Mouse (Mus musculus) CH12.LX (cell line): ENCODE results near the gene Zfp383. TPM values are rescaled to one million over a fixed set of nuclear protein-coding genes. Genes with fewer than 3 reads are reported as not detected.
A peak's percentile ranks its signal among the peaks of the same experiment; 100 is the strongest.

ENCODE experiments used
- DNase-seq: peaks from one replicate; pipeline ENCODE4 v3.0.0-alpha.2; 2013; ENCODE audit errors: extremely low read depth
- H3K27ac ChIP-seq: 2 replicates; pipeline ENCODE4 v1.5.1; 2012; ENCODE audit warnings: low read depth, mild to moderate bottlenecking, control low read depth, moderate library complexity; ENCODE audit not compliant: insufficient read depth
- H3K27me3 ChIP-seq: replicated peaks from 2 replicates; pipeline ENCODE3; 2012; ENCODE audit warnings: inconsistent platforms
- H3K36me3 ChIP-seq, 2 experiments: replicated peaks in 1 of 2; 2 replicates each; pipeline versions ENCODE3 to v1.6.1; 2012; ENCODE audit warnings: inconsistent platforms in 1 of 2, low read length in 1 of 2, mild to moderate bottlenecking in 1 of 2, mixed read lengths in 1 of 2, moderate library complexity in 1 of 2; ENCODE audit not compliant: control insufficient read depth in 1 of 2, insufficient read depth in 1 of 2
- H3K4me1 ChIP-seq, 2 experiments: 2 replicates each; pipeline ENCODE4 v1.6.1; 2012; ENCODE audit warnings: inconsistent platforms in 1 of 2, moderate library complexity in 1 of 2; ENCODE audit not compliant: insufficient read depth in 2 of 2, control insufficient read depth in 1 of 2
- H3K4me2 ChIP-seq: 2 replicates; pipeline ENCODE4 v1.6.1; 2012; ENCODE audit warnings: low read depth, mild to moderate bottlenecking, control low read depth; ENCODE audit not compliant: poor library complexity, insufficient read depth, severe bottlenecking
- H3K4me3 ChIP-seq, 3 experiments: fragments of 150-350 bp in 1 of 3; sonication (generic) in 1 of 3; replicated peaks in 1 of 3; 2 replicates each; pipeline versions ENCODE3 to v1.5.1; 2011 to 2012; ENCODE audit warnings: low read depth in 2 of 3, low read length in 2 of 3, mild to moderate bottlenecking in 2 of 3, moderate library complexity in 2 of 3, control low read depth in 1 of 3, improper control_type of control experiment in 1 of 3, inconsistent platforms in 1 of 3, mixed read lengths in 1 of 3; ENCODE audit not compliant: poor library complexity in 1 of 3
- H3K79me2 ChIP-seq: replicated peaks from 2 replicates; pipeline ENCODE4 v1.6.1; 2012; ENCODE audit warnings: mild to moderate bottlenecking, moderate library complexity; ENCODE audit not compliant: control insufficient read depth, poor library complexity, insufficient read depth, severe bottlenecking; ENCODE audit errors: extremely low read depth
- H3K9ac ChIP-seq: 2 replicates; pipeline ENCODE4 v1.6.1; 2012; ENCODE audit warnings: low read depth, mild to moderate bottlenecking, control low read depth, moderate library complexity; ENCODE audit not compliant: insufficient read depth
- H3K9me3 ChIP-seq: replicated peaks from 2 replicates; pipeline ENCODE3; 2012; ENCODE audit warnings: low read length, inconsistent platforms, mixed read lengths
- E2F4 ChIP-seq: IDR thresholded peaks from 2 replicates; pipeline ENCODE4 v1.6.1; 2011; ENCODE audit warnings: low read depth, low read length, improper control_type of control experiment; ENCODE audit not compliant: insufficient replicate concordance
- EP300 ChIP-seq: IDR thresholded peaks from 2 replicates; pipeline ENCODE4 v1.6.1; 2011; ENCODE audit warnings: low read length, improper control_type of control experiment
- ETS1 ChIP-seq: conservative IDR thresholded peaks from 2 replicates; pipeline ENCODE4 v1.6.1; 2012; ENCODE audit warnings: low read depth, mild to moderate bottlenecking, inconsistent platforms, low read length, improper control_type of control experiment, moderate library complexity
- HCFC1 ChIP-seq: IDR thresholded peaks from 2 replicates; pipeline ENCODE4 v1.6.1; 2012; ENCODE audit warnings: low read depth, mild to moderate bottlenecking, inconsistent platforms, low read length, improper control_type of control experiment
- IRF4 ChIP-seq: IDR thresholded peaks from 2 replicates; pipeline ENCODE4 v1.6.1; 2014; ENCODE audit warnings: low read depth, mild to moderate bottlenecking, inconsistent platforms, low read length, improper control_type of control experiment
- JUN ChIP-seq: IDR thresholded peaks from 2 replicates; pipeline ENCODE4 v1.6.1; 2011; ENCODE audit warnings: low read depth, mild to moderate bottlenecking, low read length, improper control_type of control experiment, moderate library complexity; ENCODE audit not compliant: insufficient read depth
- JUND ChIP-seq: conservative IDR thresholded peaks from 2 replicates; pipeline ENCODE4 v1.6.1; 2011; ENCODE audit warnings: low read depth, low read length, improper control_type of control experiment
- MAFK ChIP-seq: IDR thresholded peaks from 2 replicates; pipeline ENCODE4 v1.6.1; 2011; ENCODE audit warnings: low read length, improper control_type of control experiment; ENCODE audit not compliant: insufficient replicate concordance
- MEF2A ChIP-seq: IDR thresholded peaks from 2 replicates; pipeline ENCODE4 v1.6.1; 2014; ENCODE audit warnings: low read depth, mild to moderate bottlenecking, inconsistent platforms, low read length, improper control_type of control experiment, borderline replicate concordance
- MYC ChIP-seq: IDR thresholded peaks from 2 replicates; pipeline ENCODE4 v1.6.1; 2011; ENCODE audit warnings: low read depth, mild to moderate bottlenecking, improper control_type of control experiment, low read length
- PAX5 ChIP-seq: IDR thresholded peaks from 2 replicates; pipeline ENCODE4 v1.6.1; 2012; ENCODE audit warnings: low read length, inconsistent platforms, mixed read lengths
- POLR2A ChIP-seq: IDR thresholded peaks from 2 replicates; pipeline ENCODE4 v1.6.1; 2011; ENCODE audit warnings: low read depth, mild to moderate bottlenecking, improper control_type of control experiment, low read length
- POLR2AphosphoS2 ChIP-seq: IDR thresholded peaks from 2 replicates; pipeline ENCODE4 v1.6.1; 2011; ENCODE audit warnings: low read depth, low read length, improper control_type of control experiment
- SIN3A ChIP-seq: IDR thresholded peaks from 2 replicates; pipeline ENCODE4 v1.6.1; 2012; ENCODE audit warnings: low read length, improper control_type of control experiment, inconsistent platforms
- SMC3 ChIP-seq: IDR thresholded peaks from 2 replicates; pipeline ENCODE4 v1.6.1; 2011; ENCODE audit warnings: low read depth, low read length, improper control_type of control experiment
- TCF12 ChIP-seq: IDR thresholded peaks from 2 replicates; pipeline ENCODE4 v1.6.1; 2014; ENCODE audit warnings: low read depth, mild to moderate bottlenecking, inconsistent platforms, low read length, improper control_type of control experiment
- ZNF384 ChIP-seq: IDR thresholded peaks from 2 replicates; pipeline ENCODE4 v1.6.1; 2012; ENCODE audit warnings: low read depth, low read length, improper control_type of control experiment, inconsistent platforms
- dilution Hi-C: fragments of 300-500 bp; cut with MboI; formaldehyde crosslinking; loops from 2 replicates; pipeline ENCODE4 v1.14.3; 2020; ENCODE audit warnings: low sequenced_read_pairs; ENCODE audit not compliant: extremely low pct_unique_long_range_greater_than_20kb, extremely low pct_ligation_motif_present
- in situ Hi-C: fragments of 300-500 bp; cut with MboI; formaldehyde crosslinking; loops from 3 replicates; pipeline ENCODE4 v1.14.3; 2019; ENCODE audit warnings: low sequenced_read_pairs, low pct_ligation_motif_present, low pct_unique_long_range_greater_than_20kb, mixed read lengths
- polyA plus RNA-seq: library from polyadenylated mRNA; unstranded; fragments of >175 nt; gene quantifications from 2 replicates; pipeline ENCODE4 v1.2.1, GENCODE M21; 2012; ENCODE audit warnings: low read depth; ENCODE audit not compliant: insufficient read length
- total RNA-seq, 2 experiments: library from RNA; depleted of rRNA; stranded (reverse); fragments of 300-350 nt in 1 of 2; fragments of >200 nt in 1 of 2; gene quantifications; 2 replicates each; pipeline ENCODE4 v1.2.3; 2012 to 2014

Gene Zfp383
- total and polyA plus RNA-seq, 3 experiments, result 2.7 to 3.9 (median 3.5) TPM

- Histone ChIP-seq H3K36me3 (peaks cover 37 to 71% of the 10 kb centered on the region in 2 experiments), H3K9ac (peak overlapping the region; percentile 33; the same call in 1 of the 2 replicates), H3K27ac (no peak overlapping the region), H3K4me2 (peak overlapping the region; percentile 10; the same call in 1 of the 2 replicates), H3K27me3 (no peaks in the 10 kb centered on the region), H3K4me1 (peaks cover 15 to 29% of the 10 kb centered on the region in 2 experiments), H3K79me2 (no peaks in the 10 kb centered on the region), H3K4me3 (no peak overlapping the region), H3K9me3 (no peaks in the 10 kb centered on the region)
- peak; percentile 46 for DNase-seq
- in situ Hi-C loops (no loop called here), dilution Hi-C loops (no loop called here)
- TF ChIP-seq JUN, result no peak
- no peak for TF ChIP-seq JUND
- TF ChIP-seq POLR2A, result no peak
- peak; percentile 36; the same call in 1 of the 2 replicates for TF ChIP-seq IRF4
- TF ChIP-seq EP300, result peak; percentile 63
- no peak for TF ChIP-seq MYC
- TF ChIP-seq SIN3A, result peak; percentile 46; the same call in 1 of the 2 replicates
- no peak for TF ChIP-seq SMC3
- TF ChIP-seq TCF12, result 0 out of 2 replicates have a peak, but pooled peaks have one; percentile 39
- 0 out of 2 replicates have a peak, but pooled peaks have one; percentile 25 for TF ChIP-seq MEF2A
Observed at GRCm38 (mm10) chr7:29938856-29939255, 30.8 kb downstream of the Zfp383 start.

- dilution Hi-C loops (no loop called here), in situ Hi-C loops (no loop called here)
- no peaks in the 10 kb centered on the region for H3K27me3 ChIP-seq
- H3K79me2 ChIP-seq, result no peaks in the 10 kb centered on the region
- no peak for TF ChIP-seq SMC3
- no peak for TF ChIP-seq ETS1
- no peak for TF ChIP-seq MAFK
- no peak for TF ChIP-seq JUN
- no peak for TF ChIP-seq POLR2AphosphoS2
- no peak for TF ChIP-seq IRF4
- TF ChIP-seq HCFC1, result no peak
- TF ChIP-seq PAX5, result no peak
- TF ChIP-seq ZNF384, result no peak
- TF ChIP-seq E2F4, result no peak
- no peak overlapping the region for H3K9ac ChIP-seq
- no peak overlapping the region for H3K4me2 ChIP-seq
- H3K27ac ChIP-seq, result no peak overlapping the region
- DNase-seq, result no peak
- H3K9me3 ChIP-seq, result no peaks in the 10 kb centered on the region
- no peak overlapping the region for H3K4me3 ChIP-seq
- H3K4me1 ChIP-seq, result peaks cover 15 to 29% of the 10 kb centered on the region in 2 experiments
- peaks cover 22 to 56% of the 10 kb centered on the region in 2 experiments for H3K36me3 ChIP-seq
Observed at GRCm38 (mm10) chr7:29941027-29941426, 33.0 kb downstream of the Zfp383 start.
